Mouse (Mus musculus) liver, adult 2 months (tissue): Measurements from ENCODE around the gene Asb11.

Experiments used
- CTCF ChIP-seq: fragments of 200-500 bp; IDR thresholded peaks from 2 replicates; pipeline ENCODE4 v1.5.1; 2011; ENCODE audit warnings: low read depth, low read length, control low read depth
- POLR2A ChIP-seq: fragments of 200-500 bp; IDR thresholded peaks from 2 replicates; pipeline ENCODE4 v1.6.1; 2011; ENCODE audit warnings: low read length, control low read depth; ENCODE audit not compliant: insufficient read depth; ENCODE audit errors: extremely low read depth

DNA sequence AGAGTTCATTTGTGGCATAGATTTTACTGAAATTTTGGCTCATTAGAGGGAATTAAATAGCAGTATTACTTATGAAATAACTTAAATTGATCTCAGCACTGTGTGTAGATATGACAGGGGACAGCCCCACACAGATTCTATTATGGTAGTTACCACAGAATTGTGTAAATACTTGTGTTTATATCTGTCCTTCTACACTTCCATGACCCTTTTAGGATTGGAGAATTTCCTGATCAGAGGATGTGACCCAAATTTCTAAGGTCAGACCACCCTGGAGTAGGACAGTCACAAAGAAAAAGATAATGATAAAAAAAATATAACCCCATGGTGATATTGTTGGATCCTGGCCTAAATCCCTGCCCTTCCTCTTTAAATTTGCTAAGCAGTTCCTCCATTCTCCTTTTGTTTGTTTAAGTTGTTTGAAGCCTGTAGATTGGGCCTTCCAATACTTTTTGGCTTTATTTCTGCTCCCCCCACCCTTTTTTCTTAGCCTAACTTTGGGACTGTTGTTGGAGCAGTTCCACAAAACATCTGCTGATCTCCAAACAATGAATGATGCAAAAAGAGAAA lies 31.6 kb upstream of the Asb11 start:
- no peak for TF ChIP-seq POLR2A
- TF ChIP-seq CTCF: no peak
